Mouse (Mus musculus) neural tube, embryonic 12.5 days (tissue): ENCODE data around the gene P2ry6. TPM values are rescaled to one million over a fixed set of nuclear protein-coding genes. Genes with fewer than 3 reads are reported as not detected.

Experiments
- ATAC-seq: fragments of 200-750 bp; cut with Nextera tagmentation; 2 replicates; pipeline ENCODE4 v1.8.0; 2017; ENCODE audit warnings: low read depth, mild to moderate bottlenecking, moderate TSS enrichment, moderate library complexity; ENCODE audit not compliant: low FRiP score
- H3K27ac ChIP-seq: fragments of 300-500 bp; sonication (generic); 2 replicates; pipeline ENCODE4 v1.5.1; 2016
- H3K27me3 ChIP-seq: fragments of 300-500 bp; sonication (generic); replicated peaks from 2 replicates; pipeline ENCODE4 v1.6.1; 2016; ENCODE audit warnings: mild to moderate bottlenecking
- H3K36me3 ChIP-seq: fragments of 300-500 bp; sonication (generic); 2 replicates; pipeline ENCODE4 v1.6.1; 2016; ENCODE audit warnings: mild to moderate bottlenecking
- H3K4me1 ChIP-seq: fragments of 300-500 bp; sonication (generic); 2 replicates; pipeline ENCODE4 v1.6.1; 2016
- H3K4me2 ChIP-seq: fragments of 300-500 bp; sonication (generic); replicated peaks from 2 replicates; pipeline ENCODE4 v1.6.1; 2016; ENCODE audit warnings: mild to moderate bottlenecking
- H3K4me3 ChIP-seq: fragments of 300-500 bp; sonication (generic); 2 replicates; pipeline ENCODE4 v1.5.1; 2016
- H3K9ac ChIP-seq: fragments of 300-500 bp; sonication (generic); 2 replicates; pipeline ENCODE4 v1.6.1; 2016; ENCODE audit warnings: mild to moderate bottlenecking
- H3K9me3 ChIP-seq: fragments of 300-500 bp; sonication (generic); 2 replicates; pipeline ENCODE4 v1.6.1; 2016; ENCODE audit warnings: mild to moderate bottlenecking
- WGBS: fragments of 180-500 bp; shearing (Covaris S2); methylation state at CpG from one replicate; pipeline ENCODE4 v1.1.7; 2016; 5-methylcytosine and 5-hydroxymethylcytosine counted together
- polyA plus RNA-seq: library from polyadenylated mRNA; unstranded; fragments of >200 nt; fragmentation: Nextera tagmentation; extraction: Ambion mirVana; gene quantifications from 2 replicates; pipeline ENCODE4 v1.2.1, GENCODE M21; 2016

Gene P2ry6
- polyA plus RNA-seq, 1 experiment from 2014 or later, result 3.3 TPM

DNA sequence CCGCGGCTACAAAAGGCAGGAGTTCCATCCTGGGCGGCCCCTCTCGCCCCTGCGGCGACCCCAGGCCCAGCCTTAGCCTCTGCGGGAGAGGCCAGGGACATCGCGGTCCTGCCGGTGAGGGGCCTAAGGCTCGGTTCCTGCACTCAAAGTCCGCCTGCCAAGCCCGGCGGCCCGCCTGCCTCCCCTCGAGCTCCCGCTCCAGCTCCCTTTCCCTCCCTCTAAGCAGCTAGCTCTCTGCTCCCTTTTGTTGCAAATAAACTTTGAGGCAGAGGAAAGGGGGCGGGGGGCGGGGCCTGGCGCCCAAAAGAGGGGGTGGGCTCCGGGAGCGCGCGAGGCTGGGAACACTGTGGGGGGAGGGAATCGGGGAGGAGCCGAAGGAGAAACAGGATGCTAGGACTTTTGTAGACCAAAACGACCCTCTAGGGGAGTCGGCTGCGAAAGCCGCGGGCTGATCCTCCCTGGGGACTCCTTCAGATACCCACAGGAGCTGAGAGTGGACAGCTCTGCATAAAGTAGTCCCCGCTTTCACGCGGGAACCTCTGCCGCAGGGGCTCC lies 42.4 kb downstream of the P2ry6 start, which contains the start of gene Arhgef17:
Gene Arhgef17 (minus strand): TSS at position 182 of the 555 bp plus-strand sequence.
- no peaks in the 10 kb centered on the region for H3K9me3 ChIP-seq
- WGBS, result 1% methylated on average over 35 of the region's 35 CpGs
- peak; percentile 67 for ATAC-seq

DNA sequence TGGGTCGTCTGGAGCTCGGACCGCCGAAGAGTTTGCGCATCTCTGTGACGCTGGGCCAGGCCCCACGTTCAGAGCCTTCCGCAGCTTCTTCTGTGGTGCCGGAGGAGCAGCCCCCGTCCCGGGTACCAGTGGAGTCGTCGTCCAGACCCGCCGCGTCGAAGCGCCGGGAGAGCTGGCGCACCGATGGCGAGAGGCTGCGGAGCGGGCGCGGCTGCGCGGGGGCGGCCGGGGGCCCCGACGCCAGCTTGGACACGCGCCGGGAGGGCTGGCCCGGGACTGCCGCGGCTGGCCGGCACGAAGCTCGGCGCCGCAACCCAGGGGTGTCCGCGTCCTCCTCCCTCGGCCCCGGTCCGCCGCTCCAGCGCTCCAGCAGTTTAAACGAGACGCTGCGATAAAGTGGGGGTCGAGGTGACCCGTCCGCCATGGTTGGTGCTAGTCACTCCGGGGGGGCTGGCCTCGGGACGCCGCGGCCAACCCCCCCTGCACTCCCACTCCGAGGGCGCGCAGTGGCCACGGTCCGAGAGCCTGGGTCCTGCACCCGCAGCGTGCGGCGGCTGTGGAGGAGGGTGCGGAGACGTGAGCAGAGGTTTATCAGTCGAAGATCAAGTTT lies 43.0 kb downstream of the P2ry6 start:
- ATAC-seq, result peak; percentile 35
- peak overlapping the region; percentile 77 for H3K9ac ChIP-seq
- peaks cover 57% of the 10 kb centered on the region for H3K4me1 ChIP-seq
- H3K9me3 ChIP-seq, result no peaks in the 10 kb centered on the region
- peak overlapping the region; percentile 43; the same call in 1 of the 2 replicates for H3K27ac ChIP-seq
- WGBS, result under 1% methylated on average over 72 of the region's 73 CpGs
- peak overlapping the region; percentile 87 for H3K4me2 ChIP-seq
- H3K27me3 ChIP-seq, result peaks cover 20% of the 10 kb centered on the region
- peak overlapping the region; percentile 60 for H3K4me3 ChIP-seq
- no peaks in the 10 kb centered on the region for H3K36me3 ChIP-seq

More for the DNA sequence above, 42.4 kb downstream of the P2ry6 start, which contains the start of gene Arhgef17:
- H3K36me3 ChIP-seq, result no peaks in the 10 kb centered on the region
- peak within 1 kb of the TSS; percentile 60 for H3K4me3 ChIP-seq
- peaks cover 51% of the 10 kb centered on the region for H3K4me1 ChIP-seq
- H3K4me2 ChIP-seq, result peak within 1 kb of the TSS; percentile 87
- H3K27me3 ChIP-seq, result peaks cover 20% of the 10 kb centered on the region
- peak within 1 kb of the TSS; percentile 77 for H3K9ac ChIP-seq
- H3K27ac ChIP-seq, result peak within 1 kb of the TSS; percentile 43; the same call in 1 of the 2 replicates

DNA sequence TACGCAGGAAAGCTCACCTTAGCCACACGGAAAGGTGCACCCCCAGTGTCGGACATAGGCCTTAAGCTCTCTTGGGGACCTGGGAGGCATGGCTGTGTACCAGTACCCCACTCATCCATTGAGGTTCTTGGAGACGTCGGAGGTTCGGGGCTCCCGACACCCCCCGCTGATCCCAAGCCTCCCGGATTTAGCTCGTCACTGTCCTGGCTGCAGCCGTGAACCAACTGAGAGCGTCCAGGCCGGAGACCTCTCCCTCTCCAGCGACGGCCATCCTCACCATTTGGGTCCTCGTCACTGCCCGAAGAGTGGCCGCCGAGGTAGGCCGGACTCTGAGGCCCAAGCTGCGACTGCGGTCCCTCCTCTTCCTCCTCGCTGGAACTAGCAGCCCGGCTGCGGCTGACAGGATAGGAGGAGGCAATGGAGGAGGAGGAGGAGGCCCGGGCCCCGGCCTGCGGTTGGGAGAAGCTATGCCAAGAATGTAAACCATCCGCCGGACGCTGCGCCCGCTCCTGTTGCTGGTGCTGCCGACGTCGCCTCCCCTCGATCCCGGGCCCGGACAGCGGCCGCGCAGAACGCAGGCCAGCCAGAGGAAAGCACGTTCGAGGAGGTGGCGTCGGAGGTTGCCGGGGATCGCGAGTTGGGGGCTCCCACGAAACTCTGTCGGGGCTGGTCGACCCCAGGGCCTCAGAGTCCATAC lies 43.7 kb downstream of the P2ry6 start:
- Histone ChIP-seq H3K4me2 (peak overlapping the region; percentile 87), H3K9me3 (no peaks in the 10 kb centered on the region), H3K27me3 (peaks cover 20% of the 10 kb centered on the region), H3K4me3 (peak overlapping the region; percentile 60), H3K36me3 (no peaks in the 10 kb centered on the region), H3K4me1 (peaks cover 63% of the 10 kb centered on the region), H3K9ac (peak overlapping the region; percentile 77), H3K27ac (no peak overlapping the region)
- WGBS, result 4% methylated on average over 53 of the region's 53 CpGs
- no peak for ATAC-seq

DNA sequence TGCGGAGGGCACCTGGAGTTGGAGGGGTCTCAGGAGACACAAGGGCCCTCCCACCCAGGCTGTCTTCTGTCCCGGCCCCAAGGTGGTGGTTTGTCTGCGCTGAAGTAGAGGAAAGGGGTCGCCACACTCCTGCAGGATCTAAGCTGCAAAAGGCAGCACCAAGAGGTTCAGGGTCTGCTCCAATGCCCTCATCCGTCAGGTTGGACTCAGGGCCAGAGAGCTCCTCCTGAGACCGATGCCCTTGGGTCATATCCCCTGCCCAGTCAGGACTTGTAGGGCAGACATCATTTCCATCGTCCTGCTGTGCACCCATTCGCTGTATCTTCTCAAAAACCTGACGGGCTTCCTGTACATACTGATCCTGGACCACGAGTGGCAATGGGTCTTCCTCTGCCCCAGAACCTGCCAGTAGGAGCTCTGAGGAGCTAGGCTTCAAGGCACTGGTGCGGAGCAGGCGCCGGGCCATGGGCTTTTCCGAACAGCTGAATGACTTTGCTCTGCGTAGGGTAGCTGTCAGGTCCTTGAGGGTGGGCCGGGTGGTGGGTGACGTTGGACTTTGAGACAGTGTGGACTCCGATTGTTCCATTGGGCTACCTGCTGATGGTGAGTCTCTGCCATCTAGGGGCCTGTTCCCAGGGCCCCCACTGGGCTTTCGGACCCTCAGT lies 44.7 kb downstream of the P2ry6 start:
- 84% methylated on average over 19 of the region's 19 CpGs for WGBS
- Histone ChIP-seq H3K9ac (no peak overlapping the region), H3K4me1 (peaks cover 73% of the 10 kb centered on the region), H3K9me3 (no peaks in the 10 kb centered on the region), H3K4me2 (peak overlapping the region; percentile 87), H3K4me3 (peak overlapping the region; percentile 60; the same call in 1 of the 2 replicates), H3K27me3 (peaks cover 20% of the 10 kb centered on the region), H3K27ac (no peak overlapping the region), H3K36me3 (no peaks in the 10 kb centered on the region)
- ATAC-seq, result no peak

DNA sequence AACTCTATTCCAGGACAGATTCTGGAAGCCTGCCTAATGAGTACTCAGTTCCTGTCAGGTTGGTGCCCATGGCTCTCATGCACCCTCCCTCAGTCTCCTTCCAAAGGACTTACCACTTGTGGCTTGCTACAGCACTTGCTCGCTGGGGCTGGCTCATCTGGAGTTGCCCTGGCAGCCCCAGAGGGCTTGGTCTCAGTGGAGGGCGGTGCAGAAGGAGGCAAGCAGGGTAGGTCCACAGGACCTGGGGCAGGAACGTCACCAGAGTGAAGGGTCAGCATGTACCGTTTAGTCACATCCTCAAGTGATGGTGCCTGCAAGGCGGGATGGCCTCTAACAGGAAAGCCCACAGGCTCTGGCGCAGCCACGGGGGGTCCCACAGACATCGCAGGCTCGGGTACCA lies 46.0 kb downstream of the P2ry6 start:
- Histone ChIP-seq H3K4me1 (peaks cover 86% of the 10 kb centered on the region), H3K9me3 (no peaks in the 10 kb centered on the region), H3K27me3 (peaks cover 20% of the 10 kb centered on the region), H3K9ac (peak overlapping the region; percentile 40; the same call in 1 of the 2 replicates), H3K4me3 (peak overlapping the region; percentile 29), H3K27ac (no peak overlapping the region), H3K36me3 (no peaks in the 10 kb centered on the region), H3K4me2 (peak overlapping the region; percentile 87)
- WGBS, result 59% methylated on average over 9 of the region's 9 CpGs
- no peak for ATAC-seq

DNA sequence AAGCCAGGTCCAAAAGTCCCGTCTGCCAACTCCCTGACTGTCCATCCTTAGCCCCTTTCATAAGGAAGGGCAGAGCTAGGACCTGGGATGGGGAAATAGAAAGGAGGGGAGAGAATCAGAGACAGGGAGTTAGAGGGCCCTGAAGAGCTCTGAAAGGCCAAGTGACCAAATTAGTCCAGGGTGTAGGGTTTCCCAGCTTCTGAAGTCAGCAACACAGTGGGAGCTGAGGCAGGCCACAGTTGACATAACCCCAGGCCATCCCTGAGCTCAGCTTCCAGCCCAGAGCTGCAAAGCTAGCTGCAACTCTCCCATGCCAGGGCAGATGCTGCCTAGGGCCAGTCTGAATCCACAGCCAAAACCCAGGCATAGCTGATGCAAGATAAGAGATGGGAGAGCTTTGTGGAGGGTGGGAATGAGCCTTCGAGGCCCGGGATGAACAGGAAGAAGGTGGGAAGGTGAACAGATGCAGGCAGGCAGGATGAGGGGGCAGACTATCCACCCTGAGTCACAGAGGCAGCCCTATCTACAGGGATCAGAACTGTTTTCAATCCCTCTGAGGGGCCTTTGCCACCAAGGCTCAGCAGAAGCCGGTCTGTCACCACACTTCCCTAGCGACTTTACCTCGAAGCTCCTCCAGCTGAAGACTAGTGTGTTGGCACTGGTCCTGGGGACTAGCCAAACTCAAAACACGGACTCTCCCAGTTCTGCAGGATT lies 47.0 kb downstream of the P2ry6 start:
- Histone ChIP-seq H3K4me3 (peak overlapping the region; percentile 29), H3K4me2 (peak overlapping the region; percentile 87), H3K27ac (no peak overlapping the region), H3K27me3 (peaks cover 20% of the 10 kb centered on the region), H3K9me3 (no peaks in the 10 kb centered on the region), H3K4me1 (peaks cover 93% of the 10 kb centered on the region), H3K36me3 (0 out of 2 replicates have a peak, but pooled peaks cover 5% of the 10 kb centered on the region), H3K9ac (peak overlapping the region; percentile 54)
- no peak for ATAC-seq
- WGBS, result 41% methylated on average over 7 of the region's 7 CpGs

DNA sequence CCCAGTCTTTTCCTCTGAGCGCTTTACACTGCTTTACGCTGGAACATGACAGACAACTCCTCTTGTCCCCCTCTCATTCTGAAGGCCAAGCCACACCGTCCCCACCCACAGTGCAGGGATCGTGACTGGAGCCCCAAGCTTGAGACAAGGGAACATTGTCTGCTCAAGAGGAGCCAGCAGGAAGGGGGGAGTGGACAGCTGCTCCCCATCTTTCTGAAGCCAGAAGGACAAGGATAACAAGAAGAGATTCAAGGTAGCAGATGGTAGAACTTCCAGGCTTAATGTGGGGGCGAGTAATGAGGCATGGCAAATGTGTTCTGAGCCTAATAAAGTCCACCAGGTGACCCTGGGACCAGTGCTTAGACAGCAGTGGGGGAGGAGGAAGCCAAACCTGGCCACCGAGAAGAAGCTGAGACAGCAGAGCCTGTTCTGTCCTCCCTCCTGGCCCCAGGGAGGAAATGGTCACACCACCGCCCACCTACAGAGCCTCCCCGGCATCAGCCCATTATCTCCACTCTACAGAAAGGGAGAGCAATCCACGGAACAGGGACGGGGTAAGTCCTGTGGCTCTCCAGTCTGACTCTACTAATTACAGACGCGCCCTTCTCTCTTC lies 48.0 kb downstream of the P2ry6 start:
- ATAC-seq, result no peak
- peaks cover 87% of the 10 kb centered on the region for H3K4me1 ChIP-seq
- 26% methylated on average over 12 of the region's 12 CpGs for WGBS

DNA sequence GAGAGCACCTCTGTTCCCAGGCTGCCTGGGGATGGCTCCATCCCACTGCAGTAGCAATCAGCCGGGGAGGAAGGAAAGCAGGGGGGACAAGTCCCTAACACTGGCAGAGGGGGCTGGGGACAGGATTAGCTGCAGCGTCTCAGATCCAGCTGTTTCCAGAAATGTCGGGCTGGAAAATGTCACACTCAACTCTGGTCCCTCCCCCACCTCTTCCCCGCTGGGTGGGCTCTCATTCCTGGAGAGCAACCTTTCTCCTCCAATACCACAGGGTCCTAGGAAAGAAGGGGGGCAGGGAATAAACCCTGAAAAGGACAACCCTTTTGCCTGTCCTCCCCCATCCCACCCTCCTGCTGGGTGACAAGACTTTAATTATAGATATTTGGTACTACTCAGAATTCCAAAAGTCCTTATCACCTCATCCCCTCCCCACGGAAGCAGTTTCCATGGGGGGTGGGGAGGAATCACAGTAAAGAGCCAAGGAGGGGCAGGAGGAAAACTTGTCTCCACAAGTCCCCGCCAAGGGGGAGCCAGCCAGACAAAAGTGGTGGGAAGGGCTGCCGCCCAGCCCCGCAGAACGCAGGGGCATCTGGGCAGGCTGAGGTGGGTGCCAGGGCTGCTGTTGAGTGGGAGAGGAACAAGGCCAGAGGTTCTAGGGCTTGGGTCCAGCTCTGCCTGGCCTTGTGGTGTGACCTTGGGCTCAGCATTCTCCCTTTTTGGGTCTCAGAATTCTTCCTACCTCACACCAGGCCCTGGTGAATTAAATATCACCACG lies 49.6 kb downstream of the P2ry6 start:
- Histone ChIP-seq H3K4me3 (0 out of 2 replicates have a peak overlapping the region, but pooled peaks have one; percentile 9), H3K9ac (no peak overlapping the region), H3K36me3 (peaks cover 12% of the 10 kb centered on the region; the same call in 1 of the 2 replicates), H3K27ac (no peak overlapping the region), H3K27me3 (peaks cover 9% of the 10 kb centered on the region), H3K4me2 (peak overlapping the region; percentile 87), H3K4me1 (peaks cover 77% of the 10 kb centered on the region), H3K9me3 (no peaks in the 10 kb centered on the region)
- no peak for ATAC-seq
- 34% methylated on average over 10 of the region's 10 CpGs for WGBS

More for the DNA sequence above, 48.0 kb downstream of the P2ry6 start:
- H3K4me3 ChIP-seq, result peak overlapping the region; percentile 29
- peaks cover 9% of the 10 kb centered on the region; the same call in 1 of the 2 replicates for H3K36me3 ChIP-seq
- H3K27me3 ChIP-seq, result peaks cover 20% of the 10 kb centered on the region
- 0 out of 2 replicates have a peak overlapping the region, but pooled peaks have one; percentile 13 for H3K9ac ChIP-seq
- H3K9me3 ChIP-seq, result no peaks in the 10 kb centered on the region
- H3K4me2 ChIP-seq, result peak overlapping the region; percentile 87
- H3K27ac ChIP-seq, result no peak overlapping the region

DNA sequence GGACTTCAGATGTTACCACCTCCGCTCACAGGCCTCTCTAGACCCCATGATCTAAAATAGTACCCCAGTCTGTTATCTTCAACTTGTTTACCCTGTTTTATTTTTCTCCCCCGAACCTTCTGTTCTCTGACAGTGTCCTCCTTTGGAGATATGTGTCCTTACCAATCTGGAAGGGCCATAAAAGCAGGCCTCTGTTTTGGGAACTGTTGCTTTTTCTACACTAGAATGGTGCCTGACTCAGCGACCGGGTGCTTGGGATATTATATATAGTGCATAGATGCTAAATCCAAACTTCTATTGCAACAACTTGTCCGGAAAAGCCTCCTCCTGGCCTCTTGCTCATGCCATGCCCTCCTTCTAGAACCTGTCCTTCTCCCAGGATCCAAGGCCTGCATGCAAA lies 50.2 kb downstream of the P2ry6 start:
- peaks cover 4% of the 10 kb centered on the region; the same call in 1 of the 2 replicates for H3K27me3 ChIP-seq
- 90% methylated on average over 5 of the region's 5 CpGs for WGBS
- H3K4me2 ChIP-seq, result peak overlapping the region; percentile 87
- H3K9ac ChIP-seq, result no peak overlapping the region
- H3K27ac ChIP-seq, result no peak overlapping the region
- peaks cover 12% of the 10 kb centered on the region; the same call in 1 of the 2 replicates for H3K36me3 ChIP-seq
- ATAC-seq, result no peak
- no peak overlapping the region for H3K4me3 ChIP-seq
- peaks cover 77% of the 10 kb centered on the region for H3K4me1 ChIP-seq
- no peaks in the 10 kb centered on the region for H3K9me3 ChIP-seq

DNA sequence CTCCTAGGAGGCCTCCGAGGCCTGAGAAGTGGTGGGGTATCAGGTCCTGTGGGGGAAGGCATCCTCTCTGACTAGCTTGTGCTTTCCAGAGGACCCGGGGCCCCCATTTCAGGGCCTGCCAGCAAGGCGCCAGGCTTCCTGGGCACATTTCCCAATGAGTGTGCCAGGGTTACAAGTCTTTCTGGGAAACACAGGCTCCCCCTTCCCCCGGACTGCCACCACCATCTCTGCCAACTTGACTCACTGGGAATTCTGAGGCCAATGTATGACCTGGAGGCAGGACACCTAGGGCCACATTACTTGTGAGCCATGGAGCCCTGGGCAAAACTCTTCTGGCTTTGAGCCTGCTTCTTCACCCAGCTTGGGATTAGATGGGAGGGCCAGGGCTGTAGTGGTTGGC lies 51.5 kb downstream of the P2ry6 start:
- Histone ChIP-seq H3K27me3 (no peaks in the 10 kb centered on the region), H3K9ac (no peak overlapping the region), H3K4me2 (no peak overlapping the region), H3K27ac (no peak overlapping the region), H3K4me3 (no peak overlapping the region), H3K4me1 (peaks cover 77% of the 10 kb centered on the region), H3K9me3 (no peaks in the 10 kb centered on the region), H3K36me3 (peaks cover 12% of the 10 kb centered on the region; the same call in 1 of the 2 replicates)
- ATAC-seq, result no peak
- 93% methylated on average over 4 of the region's 4 CpGs for WGBS
